Mouse (Mus musculus) liver, adult 2 months (tissue): ENCODE measurements around the gene Rcan1. TPM values are rescaled to one million over a fixed set of nuclear protein-coding genes. Genes with fewer than 3 reads are reported as not detected.

Experiments
- DNase-seq: peaks from one replicate; pipeline ENCODE4 v3.0.0-alpha.2; 2011; ENCODE audit warnings: low read depth, low spot score; ENCODE audit errors: extremely low read depth
- H3K27ac ChIP-seq: fragments of 200-500 bp; replicated peaks from 2 replicates; pipeline ENCODE4 v1.5.1; 2012; ENCODE audit warnings: low read depth, mild to moderate bottlenecking, control low read depth, inconsistent platforms, low read length; ENCODE audit not compliant: insufficient read depth
- H3K27me3 ChIP-seq: fragments of 200-500 bp; 2 replicates; pipeline ENCODE4 v1.6.1; 2012; ENCODE audit warnings: mild to moderate bottlenecking, moderate library complexity, low read length, inconsistent platforms; ENCODE audit not compliant: control insufficient read depth, insufficient read depth
- H3K36me3 ChIP-seq: fragments of 200-500 bp; 2 replicates; pipeline ENCODE4 v1.6.1; 2012; ENCODE audit warnings: low read length, inconsistent platforms; ENCODE audit not compliant: control insufficient read depth, insufficient read depth
- H3K4me1 ChIP-seq: fragments of 200-500 bp; 2 replicates; pipeline ENCODE4 v1.6.1; 2011; ENCODE audit warnings: low read length; ENCODE audit not compliant: control insufficient read depth, insufficient read depth
- H3K4me3 ChIP-seq: fragments of 200-500 bp; 2 replicates; pipeline ENCODE4 v1.5.1; 2011; ENCODE audit warnings: low read depth, mild to moderate bottlenecking, control low read depth, low read length, moderate library complexity; ENCODE audit not compliant: insufficient read depth
- H3K79me2 ChIP-seq: fragments of 200-500 bp; 2 replicates; pipeline ENCODE4 v1.6.1; 2012; ENCODE audit warnings: inconsistent platforms, mild to moderate bottlenecking, low read length, moderate library complexity; ENCODE audit not compliant: control insufficient read depth, insufficient read depth
- H3K9ac ChIP-seq: fragments of 200-500 bp; 2 replicates; pipeline ENCODE4 v1.6.1; 2012; ENCODE audit warnings: low read depth, mild to moderate bottlenecking, control low read depth, inconsistent platforms, low read length
- CTCF ChIP-seq: fragments of 200-500 bp; IDR thresholded peaks from 2 replicates; pipeline ENCODE4 v1.5.1; 2011; ENCODE audit warnings: low read depth, low read length, control low read depth
- POLR2A ChIP-seq: fragments of 200-500 bp; IDR thresholded peaks from 2 replicates; pipeline ENCODE4 v1.6.1; 2011; ENCODE audit warnings: low read length, control low read depth; ENCODE audit not compliant: insufficient read depth; ENCODE audit errors: extremely low read depth
- WGBS: fragments of 180-500 bp; shearing (Covaris S2); methylation state at CpG from one replicate; pipeline ENCODE4 v1.1.7; 2018; 5-methylcytosine and 5-hydroxymethylcytosine counted together
- polyA plus RNA-seq: library from polyadenylated mRNA; depleted of rRNA; stranded (reverse); fragments of >200 nt; gene quantifications from 2 replicates; pipeline ENCODE4 v1.2.3, GENCODE M21; 2012
- total RNA-seq: library from RNA; depleted of rRNA; stranded (reverse); fragments of >200 nt; gene quantifications from 2 replicates; pipeline ENCODE4 v1.2.3, GENCODE M21; 2014

The Rcan1 gene
- total and polyA plus RNA-seq, 2 experiments = 7.8 to 12.8 TPM

GRCm38 (mm10) chr16:92478561-92479150 lies 8.0 kb upstream of the Rcan1 start:
- no peak overlapping the region for H3K27ac ChIP-seq
- no peaks in the 10 kb centered on the region for H3K36me3 ChIP-seq
- no peaks in the 10 kb centered on the region for H3K4me1 ChIP-seq
- H3K4me3 ChIP-seq = no peak overlapping the region
- no peaks in the 10 kb centered on the region for H3K27me3 ChIP-seq
- no peaks in the 10 kb centered on the region for H3K79me2 ChIP-seq
- no peak for TF ChIP-seq POLR2A
- peak; percentile 58 for TF ChIP-seq CTCF
- WGBS = 12% methylated on average over 23 of the region's 23 CpGs
- H3K9ac ChIP-seq = no peak overlapping the region
- DNase-seq = peak; percentile 17

GRCm38 (mm10) chr16:92475093-92475860 lies 4.6 kb upstream of the Rcan1 start:
- WGBS = 66% methylated on average over 25 of the region's 25 CpGs
- Histone ChIP-seq H3K9ac (no peak overlapping the region), H3K27ac (no peak overlapping the region), H3K27me3 (no peaks in the 10 kb centered on the region), H3K79me2 (no peaks in the 10 kb centered on the region), H3K4me3 (no peak overlapping the region), H3K36me3 (no peaks in the 10 kb centered on the region), H3K4me1 (no peaks in the 10 kb centered on the region)
- TF ChIP-seq CTCF (no peak), POLR2A (no peak)
- peak; percentile 12 for DNase-seq

- Histone ChIP-seq H3K27ac (no peak overlapping the region), H3K27me3 (no peaks in the 10 kb centered on the region), H3K4me1 (no peaks in the 10 kb centered on the region), H3K36me3 (no peaks in the 10 kb centered on the region), H3K9ac (no peak overlapping the region), H3K4me3 (no peak overlapping the region), H3K79me2 (no peaks in the 10 kb centered on the region)
- DNase-seq = no peak
- 84% methylated on average over 3 of the region's 3 CpGs for WGBS
- TF ChIP-seq CTCF = no peak
- TF ChIP-seq POLR2A = no peak
Measured at GRCm38 (mm10) chr16:92472898-92473297, 2.2 kb upstream of the Rcan1 start.

DNA sequence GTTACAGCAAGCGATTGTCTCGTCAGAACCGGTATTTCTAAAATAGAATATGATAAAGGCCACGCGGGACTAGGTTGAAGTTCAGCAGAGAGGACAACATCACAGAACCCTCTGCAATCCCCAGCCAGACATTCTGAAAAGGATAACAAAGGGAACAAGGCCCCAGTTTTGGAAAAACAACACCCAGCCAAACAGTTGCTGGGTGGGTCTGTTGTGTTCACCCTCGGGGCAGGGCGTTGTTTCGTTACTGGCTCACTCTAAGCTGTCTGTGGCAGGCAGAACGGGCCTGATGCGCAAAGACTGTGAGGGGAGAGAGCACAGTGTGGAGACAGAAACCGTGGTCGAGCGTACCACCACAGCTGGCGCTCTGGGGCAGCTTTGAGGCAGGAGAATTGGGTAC lies 2.2 kb downstream of the Rcan1 start:
- Histone ChIP-seq H3K9ac (no peak overlapping the region), H3K4me1 (peaks cover 13% of the 10 kb centered on the region), H3K4me3 (no peak overlapping the region), H3K36me3 (no peaks in the 10 kb centered on the region), H3K79me2 (no peaks in the 10 kb centered on the region), H3K27me3 (no peaks in the 10 kb centered on the region), H3K27ac (no peak overlapping the region)
- no peak for TF ChIP-seq CTCF
- no peak for DNase-seq
- WGBS = 84% methylated on average over 14 of the region's 14 CpGs

DNA sequence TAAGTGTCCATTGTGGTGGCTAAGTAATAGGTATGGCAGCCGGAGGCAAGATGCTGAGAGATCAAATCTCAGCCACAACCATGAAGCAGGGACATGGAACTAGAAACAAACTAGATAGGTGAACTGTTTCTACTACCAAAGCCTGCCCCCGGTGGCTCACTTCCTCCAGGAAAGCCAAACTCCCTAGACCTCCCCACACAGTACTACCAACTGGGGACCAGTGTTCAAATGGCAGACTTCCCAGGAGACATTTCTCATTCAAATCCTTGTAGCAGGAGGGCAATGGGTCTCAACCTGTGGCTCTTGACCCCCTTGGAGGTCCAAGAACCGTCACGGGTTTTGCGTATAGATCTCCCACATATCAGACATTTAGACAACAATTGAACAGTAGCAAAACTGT lies 3.6 kb downstream of the Rcan1 start:
- H3K4me1 ChIP-seq = peaks cover 13% of the 10 kb centered on the region
- TF ChIP-seq CTCF (no peak), POLR2A (no peak)
- WGBS = 88% methylated on average over 5 of the region's 5 CpGs
- no peak overlapping the region for H3K9ac ChIP-seq
- DNase-seq = no peak
- H3K27ac ChIP-seq = no peak overlapping the region
- no peaks in the 10 kb centered on the region for H3K79me2 ChIP-seq
- H3K36me3 ChIP-seq = no peaks in the 10 kb centered on the region
- H3K27me3 ChIP-seq = no peaks in the 10 kb centered on the region
- H3K4me3 ChIP-seq = no peak overlapping the region
